Mouse (Mus musculus): Measurements from ENCODE around the gene Dhx57. TPM values are rescaled to one million over a fixed set of nuclear protein-coding genes. Genes with fewer than 3 reads are reported as not detected.
A peak's percentile ranks its signal among the peaks of the same experiment; 100 is the strongest.
"Not testable (repeated sequence)": the region's sequence is repeated elsewhere in the genome, so short reads cannot be mapped to it uniquely, and the experiment has no call there.

Gene Dhx57
- total and polyA plus RNA-seq, 3 experiments, result 3.4 to 6.8 TPM; not detected in 1

DNA sequence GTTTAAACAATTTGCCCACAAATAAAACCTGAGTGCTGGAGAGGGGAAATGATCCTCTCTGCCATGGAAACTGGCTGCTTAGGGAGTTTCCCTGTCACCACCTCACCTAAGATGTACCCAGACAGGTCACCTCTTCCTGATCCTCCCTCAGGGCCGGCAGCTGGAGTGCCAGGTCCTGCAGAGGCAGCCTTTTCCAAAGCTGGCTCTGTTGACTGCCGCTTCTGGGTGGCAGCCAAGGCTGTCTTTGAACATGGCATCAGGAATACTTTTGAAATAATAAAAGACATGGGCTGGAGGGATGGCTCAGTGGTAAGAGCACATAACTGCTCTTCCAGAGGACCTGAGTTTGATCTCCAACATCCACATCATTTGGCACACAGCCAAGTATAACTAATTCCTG, 60.9 kb downstream of the Dhx57 start:
- Histone ChIP-seq H3K4me1 (ENCODE audit: control insufficient read depth in 1 of 2, insufficient read depth in 2 of 2, low read length in 2 of 2) (peaks cover 12 to 18% of the 10 kb centered on the region in 2 experiments), H3K4me3 (ENCODE audit: control insufficient read depth in 1 of 2, insufficient read depth in 1 of 2, low read depth in 2 of 2, low read length in 2 of 2) (no peak overlapping the region), H3K36me3 (ENCODE audit: control insufficient read depth in 1 of 2, insufficient read depth in 2 of 2, low read length in 2 of 2) (peaks cover 0 to 26% of the 10 kb centered on the region in 2 experiments; a peak in 2 of 4 replicates), H3K79me2 (ENCODE audit: control insufficient read depth, insufficient read depth, low read length, poor library complexity) (no peaks in the 10 kb centered on the region), H3K9ac (ENCODE audit: control insufficient read depth, low read depth, low read length, poor library complexity, severe bottlenecking) (no peak overlapping the region), H3K27me3 (ENCODE audit: control insufficient read depth in 1 of 2, insufficient read depth in 2 of 2, low read length in 2 of 2) (no peaks in the 10 kb centered on the region), H3K9me3 (replicated peaks; ENCODE audit: insufficient read depth, low read length) (no peaks in the 10 kb centered on the region), H3K27ac (ENCODE audit: control insufficient read depth, low read depth, low read length) (no peak overlapping the region)
- no peak for DNase-seq (ENCODE audit: low read depth, low spot score)
- TF ChIP-seq JUND (IDR thresholded peaks at IDR 0.05; ENCODE audit: low read depth, low read length) (no peak), SMC3 (IDR thresholded peaks at IDR 0.05; ENCODE audit: low read depth, low read length) (no peak), ZMIZ1 (IDR thresholded peaks at IDR 0.05; ENCODE audit: low read depth, low read length) (no peak), ETS1 (IDR thresholded peaks at IDR 0.05; ENCODE audit: low read depth, low read length) (no peak), POLR2A (IDR thresholded peaks at IDR 0.05; ENCODE audit: control insufficient read depth in 1 of 2, insufficient read depth in 1 of 2, low read depth in 1 of 2, low read length in 2 of 2, poor library complexity in 1 of 2) (no peak), CHD2 (IDR thresholded peaks at IDR 0.05; ENCODE audit: low read length) (no peak), CTCF (IDR thresholded peaks at IDR 0.05 in 2 of 3, conservative IDR thresholded peaks at IDR 0.05 in 1 of 3; ENCODE audit: control insufficient read depth in 1 of 3, insufficient read depth in 1 of 3, low read depth in 2 of 3, low read length in 3 of 3, poor library complexity in 1 of 3, severe bottlenecking in 1 of 3) (no peak), POLR2AphosphoS5 (IDR thresholded peaks at IDR 0.05; ENCODE audit: borderline replicate concordance, low read depth, low read length) (no peak), EP300 (IDR thresholded peaks at IDR 0.05; ENCODE audit: low read depth in 1 of 2, low read length in 2 of 2) (no peak), ZNF384 (IDR thresholded peaks at IDR 0.05; ENCODE audit: low read depth, low read length) (no peak), SIN3A (IDR thresholded peaks at IDR 0.05; ENCODE audit: low read length) (no peak), BHLHE40 (IDR thresholded peaks at IDR 0.05; ENCODE audit: borderline replicate concordance, low read depth, low read length) (no peak), GATA1 (IDR thresholded peaks at IDR 0.05; ENCODE audit: low read depth, low read length) (no peak), USF1 (IDR thresholded peaks at IDR 0.05; ENCODE audit: low read depth, low read length) (no peak)

DNA sequence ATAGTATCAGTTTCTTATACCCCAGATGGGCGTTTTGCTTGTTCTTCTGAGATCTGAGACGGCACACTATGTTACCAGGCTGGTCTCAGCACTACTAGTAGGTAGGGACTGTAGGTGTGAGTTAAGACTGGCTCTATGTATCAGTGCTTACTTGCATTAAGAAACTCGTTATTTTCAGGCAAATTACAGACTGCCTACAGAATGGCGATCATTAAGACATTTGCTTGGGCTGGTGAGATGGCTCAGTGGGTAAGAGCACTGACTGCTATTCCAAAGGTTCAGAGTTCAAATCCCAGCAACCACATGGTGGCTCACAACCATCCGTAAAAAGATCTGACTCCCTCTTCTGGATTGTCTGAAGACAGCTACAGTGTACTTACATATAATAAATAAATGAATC, 65.1 kb downstream of the Dhx57 start:
- peak; percentile 94 for TF ChIP-seq TBP (IDR thresholded peaks at IDR 0.05; ENCODE audit: low read depth, low read length)
- Histone ChIP-seq H3K27ac (ENCODE audit: control insufficient read depth, low read depth, low read length) (peak overlapping the region; percentile 97), H3K4me3 (ENCODE audit: control insufficient read depth in 1 of 2, insufficient read depth in 1 of 2, low read depth in 2 of 2, low read length in 2 of 2) (peak overlapping the region; percentile 78 to 80), H3K4me1 (ENCODE audit: control insufficient read depth in 1 of 2, insufficient read depth in 2 of 2, low read length in 2 of 2) (peaks cover 9 to 19% of the 10 kb centered on the region in 2 experiments), H3K9ac (ENCODE audit: control insufficient read depth, low read depth, low read length, poor library complexity, severe bottlenecking) (peak overlapping the region; percentile 89), H3K36me3 (ENCODE audit: control insufficient read depth in 1 of 2, insufficient read depth in 2 of 2, low read length in 2 of 2) (peaks cover 0 to 24% of the 10 kb centered on the region in 2 experiments; a peak in 2 of 4 replicates)
- H3K79me2 ChIP-seq (ENCODE audit: control insufficient read depth, insufficient read depth, low read length, poor library complexity); H3K9me3 ChIP-seq (replicated peaks; ENCODE audit: insufficient read depth, low read length); H3K27me3 ChIP-seq (ENCODE audit: control insufficient read depth in 1 of 2, insufficient read depth in 2 of 2, low read length in 2 of 2): not testable (repeated sequence)
- DNase-seq (ENCODE audit: low read depth, low spot score), result peak; percentile 59
